Mouse (Mus musculus) 3134 (cell line): ENCODE data around the gene Mrpl48.

Experiments used
- DNase-seq: peaks from one replicate; pipeline ENCODE4 v3.0.0-alpha.2; 2011; ENCODE audit warnings: low spot score; ENCODE audit not compliant: insufficient read length; ENCODE audit errors: extremely low read depth

The Mrpl48 gene

GRCm38 (mm10) chr7:100608130-100608741 lies at the start of gene Mrpl48:
Gene Mrpl48, minus strand, starts transcription at chr7:100608301.
- DNase-seq, result peak; percentile 69

DNA sequence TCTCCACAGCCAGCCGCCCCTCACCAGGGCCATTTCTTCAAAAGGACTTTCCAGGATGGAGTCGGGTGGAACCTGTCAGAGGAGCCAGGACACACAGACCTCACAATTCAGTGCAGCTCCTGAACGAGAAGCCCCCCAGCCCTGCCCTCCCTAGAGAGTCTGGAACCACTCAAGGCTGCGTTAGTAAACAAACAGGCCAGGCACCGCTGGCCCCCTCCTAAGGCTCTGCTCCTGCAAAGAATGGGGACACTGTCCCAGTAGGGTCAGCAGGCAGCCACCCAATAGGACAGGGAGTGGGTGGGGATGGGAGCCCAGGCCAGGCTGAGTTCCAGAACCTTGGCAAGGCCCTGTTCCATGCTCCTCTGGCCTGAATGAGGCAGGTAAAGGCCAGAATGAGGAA lies 48.6 kb upstream of the Mrpl48 start:
- no peak for DNase-seq

DNA sequence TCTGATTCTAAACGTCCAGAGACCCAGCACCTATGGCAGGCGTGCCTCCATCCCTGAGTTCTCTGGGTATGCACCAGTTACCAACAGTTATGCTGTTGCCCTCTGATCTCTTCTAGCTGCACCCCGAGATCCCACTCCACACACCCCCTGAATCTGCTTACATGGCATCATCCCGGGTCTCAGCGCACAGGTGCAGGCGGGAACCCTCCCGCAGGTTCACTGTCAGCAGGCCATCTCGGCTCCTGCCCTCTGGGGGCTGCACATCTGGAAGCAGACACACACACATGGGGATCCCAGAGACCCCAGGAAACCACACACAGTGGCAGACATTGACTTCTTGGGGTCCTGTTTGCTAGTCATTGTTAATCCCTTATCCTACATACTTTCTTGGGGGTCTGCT lies 46.3 kb upstream of the Mrpl48 start:
- DNase-seq, result no peak

DNA sequence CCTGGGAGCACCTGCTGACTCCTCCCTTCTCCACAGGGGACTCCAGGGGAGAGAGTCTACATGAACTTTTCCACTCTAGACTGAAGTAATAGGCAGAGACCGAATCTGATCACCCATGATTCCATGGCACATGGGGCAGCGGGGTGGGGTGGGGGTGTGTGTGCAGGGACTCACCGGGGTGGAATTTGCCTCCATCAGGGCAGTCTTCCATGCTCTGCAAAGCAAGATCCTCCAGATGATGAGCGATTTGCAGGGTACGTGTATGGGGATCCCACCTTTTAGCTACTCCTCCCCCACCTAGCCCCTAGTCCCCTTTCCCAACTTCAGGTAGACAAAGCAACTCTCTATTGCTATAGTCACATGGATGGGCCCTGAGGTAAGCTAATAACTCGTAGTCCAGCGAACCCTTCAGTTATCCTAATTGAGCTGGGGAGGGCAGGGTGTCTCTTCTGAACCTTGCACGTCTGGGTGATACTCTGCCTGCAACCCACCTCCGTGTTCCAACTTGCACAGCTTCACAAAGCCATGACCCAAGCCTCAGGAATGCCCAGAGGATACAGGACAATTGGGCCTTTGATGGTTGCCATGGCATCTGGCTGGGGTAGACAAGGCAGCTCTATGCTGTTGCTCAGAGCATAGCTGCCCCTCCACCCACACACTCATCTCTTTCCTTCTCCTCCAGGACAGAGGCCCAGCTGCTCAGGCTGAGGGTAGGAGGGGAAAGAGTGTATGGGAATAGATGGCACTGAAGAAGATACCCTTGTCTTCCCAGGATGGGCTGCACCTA lies 45.6 kb upstream of the Mrpl48 start:
- no peak for DNase-seq

GRCm38 (mm10) chr7:100651011-100651410 lies 42.9 kb upstream of the Mrpl48 start:
- no peak for DNase-seq

- no peak for DNase-seq
Measured at GRCm38 (mm10) chr7:100650421-100650820, 42.3 kb upstream of the Mrpl48 start.

GRCm38 (mm10) chr7:100649826-100650225 lies 41.7 kb upstream of the Mrpl48 start:
- DNase-seq, result no peak

GRCm38 (mm10) chr7:100649095-100649494 lies 41.0 kb upstream of the Mrpl48 start:
- DNase-seq, result no peak

DNA sequence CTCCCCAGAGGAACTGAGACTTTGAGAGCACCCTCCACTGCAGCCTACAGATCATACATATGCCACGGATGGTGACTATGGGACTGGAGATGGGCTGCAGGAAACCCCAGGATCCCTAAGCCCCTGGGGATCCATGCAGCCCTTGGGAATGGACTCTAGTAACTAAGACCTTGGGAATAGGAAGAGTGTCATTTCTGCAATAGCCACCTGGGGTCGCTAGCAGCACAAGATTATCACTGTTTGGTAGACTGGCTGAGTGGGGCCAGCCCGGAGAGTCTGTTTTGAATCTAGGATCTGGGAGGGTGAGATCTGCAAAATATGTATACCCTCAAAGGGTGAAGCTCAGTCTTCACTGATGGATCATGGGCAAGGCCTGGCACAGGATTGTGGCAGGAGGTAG lies 37.0 kb upstream of the Mrpl48 start:
- DNase-seq, result no peak

GRCm38 (mm10) chr7:100642413-100642812 lies 34.3 kb upstream of the Mrpl48 start:
- no peak for DNase-seq

GRCm38 (mm10) chr7:100637657-100638056 lies 29.6 kb upstream of the Mrpl48 start:
- no peak for DNase-seq

GRCm38 (mm10) chr7:100624538-100624937 lies 16.4 kb upstream of the Mrpl48 start:
- no peak for DNase-seq

- no peak for DNase-seq
Measured at GRCm38 (mm10) chr7:100622277-100622676, 14.2 kb upstream of the Mrpl48 start.

DNA sequence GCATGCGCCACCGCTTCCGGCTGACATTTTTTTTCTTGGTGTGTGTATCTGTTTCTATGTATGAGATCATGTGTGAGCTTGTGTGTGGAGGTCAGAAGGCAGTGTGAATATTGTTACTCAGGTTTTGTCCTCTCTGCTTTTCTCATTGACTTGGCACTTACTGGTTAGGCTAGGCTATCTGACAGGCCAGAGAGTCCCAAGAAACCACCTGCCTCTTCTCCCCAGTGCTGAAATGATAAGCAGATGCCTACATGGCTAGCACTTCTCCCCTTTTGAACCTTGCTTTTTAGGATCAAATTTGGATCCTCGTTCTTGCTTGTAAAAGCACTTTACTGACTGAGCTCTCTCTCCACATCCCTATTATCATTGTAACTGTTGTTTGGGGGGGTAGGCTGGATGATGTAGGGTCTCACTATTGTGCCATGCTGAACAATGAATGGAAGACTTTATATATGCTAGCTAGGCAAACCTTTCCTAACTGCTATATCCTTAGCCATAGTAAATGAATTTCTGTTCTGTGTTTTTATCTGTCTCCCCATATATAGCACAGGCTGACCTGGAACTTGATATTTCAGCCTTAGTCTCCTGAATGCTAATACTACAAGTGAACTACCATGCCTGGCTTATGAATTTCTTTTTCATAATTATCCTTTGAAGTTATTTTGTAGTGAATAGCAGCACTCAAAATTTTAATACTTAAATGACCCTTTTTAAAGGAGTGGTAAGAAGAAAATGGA lies 8.2 kb upstream of the Mrpl48 start:
- DNase-seq, result no peak

- no peak for DNase-seq
Measured at GRCm38 (mm10) chr7:100608910-100609309, 809 bp upstream of the Mrpl48 start.

- DNase-seq, result peak; percentile 99
Measured at GRCm38 (mm10) chr7:100607214-100608129, 629 bp downstream of the Mrpl48 start, which contains the start of gene Rab6a. Gene Rab6a, plus strand, starts transcription at chr7:100607410.

DNA sequence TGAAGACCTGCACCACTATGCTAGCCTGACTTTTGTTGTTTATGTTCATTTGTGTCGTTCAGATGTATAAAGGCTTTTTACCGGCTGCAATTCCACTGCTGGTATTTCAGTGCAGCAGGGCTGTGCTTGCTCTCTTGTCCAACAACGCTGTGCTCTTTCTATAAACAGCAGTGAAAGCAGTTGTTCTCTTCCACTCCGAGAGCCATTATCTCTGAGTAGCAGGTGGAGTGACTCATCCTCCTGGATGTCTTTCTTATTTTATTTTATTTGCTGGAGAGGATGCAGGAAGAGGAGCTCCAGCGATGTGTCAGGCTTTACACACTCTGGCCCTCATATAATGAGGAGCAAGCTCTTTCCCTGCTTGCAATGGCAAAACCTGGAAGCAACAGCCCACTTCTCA lies 7.9 kb downstream of the Mrpl48 start:
- no peak for DNase-seq

DNA sequence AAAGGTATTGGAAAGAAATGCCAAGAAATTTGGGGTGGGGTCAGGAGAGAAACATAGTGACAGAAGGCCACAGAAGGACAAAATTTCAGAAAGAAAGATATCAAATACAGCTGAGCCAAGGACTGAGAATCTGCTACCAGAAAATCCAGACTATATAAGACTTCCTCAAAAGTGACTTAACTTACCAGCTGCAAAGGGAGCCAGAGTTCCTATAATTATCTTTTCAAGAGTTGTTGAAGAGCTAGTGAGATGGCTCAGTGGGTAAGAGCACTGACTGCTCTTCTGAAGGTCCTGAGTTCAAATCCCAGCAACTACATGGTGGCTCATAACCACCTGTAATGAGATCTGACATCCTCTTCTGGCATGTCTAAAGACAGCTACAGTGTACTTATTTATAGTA lies 14.8 kb downstream of the Mrpl48 start:
- DNase-seq, result no peak

DNA sequence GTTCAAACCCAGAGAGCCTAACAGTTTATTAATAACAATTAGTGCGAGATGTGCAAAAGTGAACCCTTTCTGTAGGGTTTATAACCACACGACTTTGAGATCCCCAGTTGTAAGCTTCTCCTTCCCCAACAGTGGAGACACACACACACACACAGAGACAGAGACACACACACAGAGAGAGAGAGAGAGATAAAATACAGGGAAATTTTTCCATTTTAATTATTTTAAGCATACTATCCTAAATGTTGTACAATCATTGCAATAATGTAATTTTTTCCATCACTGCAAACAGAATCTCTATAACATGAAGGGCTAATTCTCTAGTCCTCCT lies 16.6 kb downstream of the Mrpl48 start:
- no peak for DNase-seq

GRCm38 (mm10) chr7:100590845-100591521 lies 17.1 kb downstream of the Mrpl48 start:
- peak; percentile 88 for DNase-seq
